ENCODE assay signal across 12 mouse cellular contexts in genomic region chr5:133198546-133198945, GRCm38 (mm10).
"Had no signal": no experiment of that assay in that cellular context is flagged by ENCODE, and none has a peak within 500 bp of the region (broad histone marks: within the 10 kb centered on the region; RNA-seq: fewer than 3 reads in every experiment).

No protein-coding gene starts in this region.

- DNase-seq: retina, postnatal 1 day; right cerebral cortex, adult 18-20 months; right cerebral cortex, postnatal 14 days; right cerebral cortex, postnatal 25 days; right cerebral cortex, postnatal 4 days; spleen, adult 18-20 months; thymus, adult 18-20 months; thymus, adult 2 months; thymus, postnatal 14 days; thymus, postnatal 25 days; thymus, postnatal 36 days; thymus, postnatal 4 days had no signal
